Mouse (Mus musculus): ENCODE measurements around the gene Hist1h4k. TPM values are rescaled to one million over a fixed set of nuclear protein-coding genes. Genes with fewer than 3 reads are reported as not detected.
"Not testable (repeated sequence)": the region's sequence is repeated elsewhere in the genome, so short reads cannot be mapped to it uniquely, and the experiment has no call there.

Hist1h4k gene
- 100 to 1,000 TPM; 172 to 183 TPM for total RNA-seq (2021)
- long read RNA-seq, experiment 1: 0 reads
- long read RNA-seq, experiment 2, partial matches to known transcripts: 0 of 1 reads
- long read RNA-seq, experiment 2, other reads (novel, unspliced or antisense): 0 of 1 reads

DNA sequence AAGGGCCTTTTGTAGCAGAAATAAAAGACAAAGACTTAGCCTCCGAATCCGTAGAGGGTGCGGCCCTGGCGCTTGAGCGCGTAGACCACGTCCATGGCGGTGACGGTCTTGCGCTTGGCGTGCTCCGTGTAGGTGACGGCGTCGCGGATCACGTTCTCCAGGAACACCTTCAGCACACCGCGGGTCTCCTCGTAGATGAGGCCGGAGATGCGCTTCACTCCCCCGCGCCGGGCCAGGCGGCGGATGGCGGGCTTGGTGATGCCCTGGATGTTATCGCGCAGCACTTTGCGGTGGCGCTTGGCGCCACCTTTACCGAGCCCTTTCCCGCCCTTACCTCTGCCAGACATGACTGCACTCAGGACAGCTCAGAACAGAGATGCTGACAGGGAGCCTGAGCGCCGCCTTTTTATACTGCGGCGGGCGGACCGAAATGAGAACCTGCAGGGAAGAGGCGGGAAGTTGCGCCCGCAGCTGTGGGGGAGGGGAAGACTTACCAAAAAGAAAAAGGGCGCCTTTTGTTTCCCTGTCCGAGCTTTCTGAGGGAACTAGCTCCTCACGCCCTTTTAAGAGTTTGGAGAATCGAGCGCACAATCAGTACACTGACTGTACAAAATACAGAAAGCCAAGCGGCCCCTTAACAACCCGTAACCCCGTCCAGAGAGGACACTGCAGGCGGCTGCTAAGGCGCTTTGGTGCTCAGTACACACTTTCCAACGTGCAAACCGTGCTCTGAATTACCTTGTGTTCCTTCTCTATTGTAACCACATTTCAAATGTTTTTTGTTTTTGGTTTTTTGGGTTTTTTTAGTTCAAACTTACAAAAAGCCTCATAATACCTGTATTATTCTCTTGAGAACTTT is at the start of gene Hist1h4k:
Gene Hist1h4k (minus strand): TSS at position 347 of the 859 bp plus-strand sequence.
- peak; percentile 86 to 91 for DNase-seq

DNA sequence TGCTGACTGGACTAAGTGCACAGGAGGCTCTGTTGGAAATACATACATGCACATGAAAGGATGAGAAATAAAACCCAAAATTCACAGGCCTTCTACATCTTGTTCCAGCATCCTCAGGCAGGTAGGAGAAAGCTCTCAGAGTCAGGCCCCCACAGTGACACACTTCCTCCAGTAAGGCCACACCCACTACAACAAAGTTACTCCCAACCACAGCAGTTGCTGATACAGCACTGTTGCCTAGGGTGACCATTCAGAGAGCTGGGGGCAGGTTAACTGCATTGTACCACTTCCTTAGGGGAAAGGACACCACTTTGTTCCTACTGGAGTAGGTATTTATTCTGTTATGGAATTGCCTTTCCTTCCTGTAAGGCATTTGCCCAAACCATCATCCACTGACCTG is 46.9 kb upstream of the Hist1h4k start:
- DNase-seq: not testable (repeated sequence)

DNA sequence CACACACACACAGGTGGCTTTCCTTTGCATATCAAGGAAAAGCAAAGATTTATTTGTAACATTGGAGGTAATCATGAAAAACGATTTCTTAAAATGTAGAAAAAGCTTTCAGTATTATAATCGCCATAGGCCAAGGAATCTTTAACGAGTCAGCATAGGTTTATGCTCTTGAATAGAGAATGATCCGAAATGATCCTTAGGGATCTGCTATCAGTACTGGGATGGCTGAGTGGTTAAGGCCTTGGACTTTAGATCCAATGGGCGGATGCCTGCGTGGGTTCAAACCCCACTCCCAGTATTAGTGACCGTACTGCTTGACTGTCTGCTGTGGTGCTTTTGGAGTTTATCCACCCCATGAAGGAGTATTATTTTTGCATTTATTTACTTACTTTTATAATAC is 45.3 kb upstream of the Hist1h4k start:
- DNase-seq: no peak

DNA sequence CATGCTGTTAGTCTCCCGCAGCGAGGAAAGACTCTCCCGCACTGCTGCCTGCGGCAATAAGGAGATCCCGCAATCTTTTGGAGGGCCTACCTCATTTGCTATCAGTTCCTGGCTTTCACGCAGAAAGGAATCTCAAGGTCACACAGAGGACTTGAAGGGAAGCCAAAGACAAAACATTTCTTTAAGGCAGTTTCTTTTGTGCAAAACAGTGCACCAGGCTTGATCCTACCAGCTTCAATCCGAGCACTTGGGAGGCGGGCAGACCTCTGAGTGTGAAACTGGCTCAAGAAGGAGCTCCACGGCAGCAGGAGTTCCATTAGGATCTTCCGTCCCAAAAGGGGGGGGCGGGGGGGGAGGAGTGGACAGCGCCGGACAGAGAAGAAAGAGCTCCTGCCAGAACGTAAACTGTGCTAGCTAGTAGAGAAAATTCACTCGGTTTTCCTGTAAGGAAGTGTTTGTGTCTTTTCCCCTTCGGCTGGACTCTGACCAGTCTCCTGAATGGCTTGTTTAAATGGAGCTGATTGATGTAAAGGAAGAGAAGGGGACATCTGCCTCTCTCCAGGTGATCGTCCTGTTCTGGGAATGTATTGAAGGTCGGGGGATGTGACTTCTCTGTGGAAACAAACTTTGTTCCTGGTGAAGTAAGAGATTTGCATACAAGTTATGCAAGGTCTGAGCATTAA is 40.4 kb upstream of the Hist1h4k start:
- DNase-seq: peak in 1 of 2 experiments; percentile 12

DNA sequence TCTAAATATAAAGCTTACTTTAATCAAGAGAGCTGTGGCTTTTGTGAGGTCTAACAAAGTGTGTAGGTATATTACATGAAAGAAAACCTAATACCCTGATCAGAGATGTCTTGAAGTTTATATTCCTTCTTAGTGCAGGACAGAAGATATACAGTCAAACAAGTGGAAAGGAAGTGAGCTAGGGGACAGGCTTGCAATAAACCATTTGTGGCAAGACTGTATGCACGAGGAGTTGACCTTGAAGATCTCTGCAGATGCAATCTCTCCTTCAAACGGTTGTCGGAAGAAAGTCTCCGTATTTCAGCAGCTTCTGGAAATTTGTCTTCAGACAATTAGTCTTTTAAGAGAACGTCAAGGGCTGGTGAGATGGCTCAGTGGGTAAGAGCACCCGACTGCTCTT is 39.6 kb upstream of the Hist1h4k start:
- no peak for DNase-seq

DNA sequence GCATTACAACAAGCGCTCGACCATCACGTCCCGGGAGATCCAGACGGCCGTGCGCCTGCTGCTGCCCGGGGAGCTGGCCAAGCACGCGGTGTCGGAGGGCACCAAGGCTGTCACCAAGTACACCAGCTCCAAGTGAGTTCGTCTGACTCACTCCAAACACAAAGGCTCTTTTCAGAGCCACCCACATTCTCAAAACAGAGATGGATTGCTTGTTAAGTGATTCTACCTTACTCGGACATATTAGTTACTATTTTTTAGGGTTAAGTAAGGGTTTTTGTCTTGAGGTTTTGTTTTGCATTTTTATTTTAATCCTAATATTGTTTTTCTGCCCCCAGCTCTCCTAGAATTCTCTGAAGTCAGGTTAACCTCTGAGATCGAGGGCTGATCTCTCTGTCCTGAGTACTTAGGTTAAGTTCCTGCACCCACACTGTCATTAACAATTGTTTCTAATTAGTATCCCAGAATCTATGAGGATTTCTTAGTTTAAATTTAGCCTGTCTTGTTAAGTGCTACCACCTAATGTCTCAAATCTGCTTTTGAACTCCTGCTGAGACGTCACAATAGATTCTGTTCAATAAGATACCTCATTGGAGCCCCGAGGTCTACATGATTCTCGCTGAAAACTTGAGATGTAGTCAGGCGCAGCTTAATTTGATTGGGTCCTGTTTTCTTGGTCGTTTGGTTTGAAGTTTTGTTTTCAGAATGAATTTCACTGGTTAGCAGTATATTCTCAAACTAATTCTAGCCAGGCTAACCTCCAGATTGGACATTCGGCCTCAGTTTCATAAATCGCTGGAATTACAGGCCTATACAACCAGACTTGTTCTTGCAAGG is 37.7 kb upstream of the Hist1h4k start:
- DNase-seq: no peak

DNA sequence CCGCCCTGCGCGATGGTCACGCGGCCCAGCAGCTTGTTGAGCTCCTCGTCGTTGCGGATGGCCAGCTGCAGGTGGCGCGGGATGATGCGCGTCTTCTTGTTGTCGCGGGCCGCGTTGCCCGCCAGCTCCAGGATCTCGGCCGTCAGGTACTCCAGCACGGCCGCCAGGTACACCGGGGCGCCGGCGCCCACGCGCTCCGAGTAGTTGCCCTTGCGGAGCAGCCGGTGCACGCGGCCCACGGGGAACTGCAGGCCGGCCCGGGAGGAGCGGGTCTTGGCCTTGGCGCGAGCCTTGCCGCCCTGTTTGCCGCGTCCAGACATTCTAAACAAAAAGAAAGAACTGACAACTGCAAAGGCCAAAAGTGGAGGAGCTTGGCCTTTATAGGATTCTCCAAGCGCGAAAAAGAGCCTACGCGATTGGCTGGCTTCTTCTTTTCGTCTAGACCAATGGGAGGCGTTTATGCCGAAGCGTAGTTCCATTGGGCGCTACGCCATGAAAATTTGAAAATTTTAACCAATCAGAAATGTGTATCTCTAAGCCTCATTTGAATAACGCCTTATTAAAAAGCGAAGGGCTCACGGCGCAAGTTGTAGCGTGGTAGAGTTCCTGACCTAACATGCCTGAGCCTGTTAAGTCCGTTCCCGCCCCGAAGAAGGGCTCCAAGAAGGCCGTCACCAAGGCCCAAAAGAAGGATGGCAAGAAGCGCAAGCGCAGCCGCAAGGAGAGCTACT is 36.8 kb upstream of the Hist1h4k start, which contains the start of the genes Hist1h2an and Hist1h2bp:
Gene Hist1h2an (minus strand): TSS at position 320 of the 731 bp plus-strand sequence.
Gene Hist1h2bp (plus strand): TSS at position 563 of the 731 bp plus-strand sequence.
- peak; percentile 82 for DNase-seq

DNA sequence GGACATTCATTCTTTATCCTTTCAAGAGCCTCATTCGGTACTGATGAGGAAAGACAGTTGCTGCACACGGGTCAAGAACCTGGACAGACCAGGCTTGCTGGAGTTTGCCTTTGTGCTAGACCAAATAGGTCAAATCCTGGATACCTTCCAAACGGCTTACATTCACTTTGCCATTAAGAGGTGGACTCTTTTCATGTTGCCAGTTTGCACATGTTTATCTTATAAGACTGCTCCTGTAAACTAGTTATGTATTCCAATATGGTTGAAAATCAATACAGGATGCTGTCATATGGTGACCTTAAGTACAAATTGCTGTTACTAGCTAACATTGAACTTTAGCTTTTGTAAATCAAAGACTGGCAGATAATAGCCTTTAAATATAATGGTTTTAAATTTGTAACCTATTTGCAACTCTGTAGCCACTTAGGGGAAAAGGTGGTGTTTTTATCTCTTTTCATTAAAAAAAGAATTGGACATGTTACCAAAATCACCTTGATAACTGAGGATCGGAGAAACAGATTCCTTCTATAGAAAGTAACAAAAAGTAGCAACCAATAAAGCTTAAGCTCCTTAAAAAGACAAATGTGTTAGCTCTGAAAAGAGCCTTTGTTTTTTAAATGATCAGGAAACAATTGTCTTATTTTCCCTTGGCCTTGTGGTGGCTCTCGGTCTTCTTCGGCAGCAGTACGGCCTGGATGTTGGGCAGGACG is 36.0 kb upstream of the Hist1h4k start:
- DNase-seq: no peak

DNA sequence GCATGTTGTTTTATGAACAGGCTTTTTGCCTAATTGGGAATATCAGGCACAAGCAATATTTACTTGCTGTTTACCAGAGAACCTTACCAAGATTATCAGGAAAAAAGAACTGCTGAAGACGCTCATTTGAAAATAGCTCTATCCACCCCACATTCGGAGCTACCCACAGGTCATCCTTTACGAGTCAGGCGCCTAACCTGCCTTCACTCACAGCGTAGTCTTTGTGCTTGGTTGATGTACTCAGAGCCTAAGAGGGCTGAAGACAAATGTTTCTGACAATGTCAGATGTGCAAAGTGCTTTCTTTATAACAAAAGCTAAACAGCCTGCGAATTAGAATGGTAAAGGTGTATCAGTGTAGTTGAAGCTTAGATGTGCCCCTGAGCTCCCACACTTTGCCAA is 34.0 kb upstream of the Hist1h4k start:
- DNase-seq: no peak

DNA sequence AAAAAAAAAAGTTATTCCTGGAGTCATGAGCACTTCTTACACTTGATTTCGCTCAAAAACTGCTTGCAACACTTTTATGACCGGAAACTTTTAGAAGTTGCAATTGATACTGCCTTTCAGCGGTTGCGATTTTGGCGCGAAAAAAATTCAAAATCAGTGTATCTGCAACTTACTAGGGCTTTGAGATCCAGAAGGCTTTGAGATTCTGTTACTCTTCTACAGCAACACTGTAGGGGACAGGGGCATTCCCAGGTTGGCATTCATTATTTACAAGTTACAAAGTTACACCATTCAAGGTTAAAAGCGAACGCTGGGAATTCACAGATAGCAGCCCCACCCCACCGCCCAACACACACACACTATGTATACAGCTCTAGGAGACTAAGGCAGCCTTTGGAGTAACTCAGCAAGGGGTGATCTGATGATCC is 33.4 kb upstream of the Hist1h4k start:
- DNase-seq: peak in 1 of 2 experiments; percentile 30

DNA sequence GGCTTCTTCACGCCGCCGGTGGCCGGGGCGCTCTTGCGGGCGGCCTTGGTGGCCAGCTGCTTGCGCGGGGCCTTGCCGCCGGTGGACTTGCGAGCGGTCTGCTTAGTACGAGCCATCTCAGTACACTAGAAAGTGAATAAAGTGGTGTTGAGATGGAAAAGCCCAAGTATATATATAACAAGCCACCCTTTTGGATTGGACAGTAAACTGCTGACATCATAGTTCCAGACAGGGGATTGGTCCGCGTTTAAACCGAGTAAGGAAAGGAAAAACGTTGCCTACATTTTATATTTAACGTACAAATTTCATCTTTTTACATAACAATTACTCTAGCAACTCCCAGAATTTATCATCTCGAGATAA is 32.9 kb upstream of the Hist1h4k start, which contains the start of gene Hist1h3i:
Gene Hist1h3i (minus strand): TSS at position 116 of the 363 bp plus-strand sequence.
- DNase-seq: peak; percentile 42 to 58

DNA sequence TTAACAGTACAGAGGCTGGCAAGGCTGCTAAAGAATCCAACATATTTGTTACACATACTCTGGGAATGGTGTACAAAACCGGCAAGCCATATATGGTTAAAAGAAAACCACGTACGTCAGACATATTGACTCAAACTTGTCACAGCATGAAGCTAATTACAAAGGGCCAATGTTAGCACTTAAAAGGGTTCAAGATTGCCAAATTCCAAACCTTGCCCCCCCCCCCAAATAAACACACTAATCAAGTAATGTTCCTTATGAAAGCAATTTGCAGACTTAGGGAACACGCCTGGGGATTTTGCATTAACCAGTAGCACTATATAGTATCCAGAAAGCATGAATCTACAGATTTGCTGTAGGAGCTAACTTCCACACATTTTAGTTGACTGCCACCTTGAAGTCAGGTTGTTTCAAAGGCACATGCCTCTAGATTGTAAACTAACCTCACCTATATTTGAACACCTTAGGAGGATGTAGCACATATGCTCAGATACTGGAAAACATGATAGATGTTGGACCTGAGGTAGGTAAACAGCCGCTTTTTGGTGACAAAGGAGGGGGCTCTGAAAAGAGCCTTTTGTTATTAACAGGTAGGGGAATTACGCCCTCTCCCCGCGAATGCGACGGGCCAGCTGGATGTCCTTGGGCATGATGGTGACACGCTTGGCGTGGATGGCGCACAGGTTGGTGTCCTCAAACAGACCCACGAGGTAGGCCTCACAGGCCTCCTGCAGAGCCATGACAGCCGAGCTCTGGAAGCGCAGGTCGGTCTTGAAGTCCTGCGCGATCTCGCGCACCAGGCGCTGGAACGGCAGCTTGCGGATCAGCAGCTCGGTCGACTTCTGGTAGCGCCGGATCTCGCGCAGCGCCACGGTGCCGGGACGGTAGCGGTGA is 32.3 kb upstream of the Hist1h4k start:
- DNase-seq: not testable (repeated sequence)

DNA sequence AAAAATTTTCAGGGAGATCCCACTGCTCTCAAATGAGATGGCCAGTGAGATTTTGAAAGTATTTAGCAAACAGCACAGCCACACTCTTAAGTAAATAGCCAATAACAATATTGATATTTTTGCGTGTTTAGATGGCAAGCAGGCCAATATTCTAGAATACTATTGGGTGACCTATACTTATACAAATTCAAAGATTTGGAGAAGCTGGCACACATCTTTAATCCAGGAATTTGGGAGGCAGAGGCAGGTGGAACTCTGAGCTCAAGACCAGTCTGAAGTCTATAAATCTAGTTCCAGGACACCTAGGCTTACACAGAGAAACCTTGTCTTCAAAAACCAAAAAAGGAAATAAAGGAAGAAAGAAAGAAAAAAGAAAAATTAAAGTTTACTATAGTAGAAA is 31.3 kb upstream of the Hist1h4k start:
- no peak for DNase-seq

DNA sequence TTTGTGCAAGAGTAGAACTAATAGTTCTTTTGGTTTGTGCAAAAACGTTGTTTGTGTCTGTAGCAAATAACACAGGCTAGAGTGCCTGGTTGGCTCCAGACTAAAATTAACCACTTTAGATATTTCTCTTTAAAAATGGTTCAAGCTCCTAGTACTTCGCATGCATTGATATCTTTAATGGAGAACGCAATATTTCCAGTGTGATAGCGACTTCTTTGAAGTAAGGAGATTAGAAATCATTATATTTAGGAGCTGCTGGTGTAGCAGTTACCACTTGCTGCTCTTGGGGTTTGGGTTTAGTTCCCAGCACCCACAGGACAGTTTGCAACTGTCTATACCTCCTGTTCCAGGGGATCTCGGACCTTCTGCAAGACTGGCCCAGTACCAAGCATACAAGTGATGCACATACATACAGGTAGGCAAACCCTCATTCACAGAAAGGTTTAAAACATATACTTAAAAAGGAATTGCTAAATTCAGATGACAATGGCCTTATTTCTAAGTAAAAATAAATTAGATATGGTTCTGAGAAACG is 30.8 kb upstream of the Hist1h4k start:
- DNase-seq: no peak

DNA sequence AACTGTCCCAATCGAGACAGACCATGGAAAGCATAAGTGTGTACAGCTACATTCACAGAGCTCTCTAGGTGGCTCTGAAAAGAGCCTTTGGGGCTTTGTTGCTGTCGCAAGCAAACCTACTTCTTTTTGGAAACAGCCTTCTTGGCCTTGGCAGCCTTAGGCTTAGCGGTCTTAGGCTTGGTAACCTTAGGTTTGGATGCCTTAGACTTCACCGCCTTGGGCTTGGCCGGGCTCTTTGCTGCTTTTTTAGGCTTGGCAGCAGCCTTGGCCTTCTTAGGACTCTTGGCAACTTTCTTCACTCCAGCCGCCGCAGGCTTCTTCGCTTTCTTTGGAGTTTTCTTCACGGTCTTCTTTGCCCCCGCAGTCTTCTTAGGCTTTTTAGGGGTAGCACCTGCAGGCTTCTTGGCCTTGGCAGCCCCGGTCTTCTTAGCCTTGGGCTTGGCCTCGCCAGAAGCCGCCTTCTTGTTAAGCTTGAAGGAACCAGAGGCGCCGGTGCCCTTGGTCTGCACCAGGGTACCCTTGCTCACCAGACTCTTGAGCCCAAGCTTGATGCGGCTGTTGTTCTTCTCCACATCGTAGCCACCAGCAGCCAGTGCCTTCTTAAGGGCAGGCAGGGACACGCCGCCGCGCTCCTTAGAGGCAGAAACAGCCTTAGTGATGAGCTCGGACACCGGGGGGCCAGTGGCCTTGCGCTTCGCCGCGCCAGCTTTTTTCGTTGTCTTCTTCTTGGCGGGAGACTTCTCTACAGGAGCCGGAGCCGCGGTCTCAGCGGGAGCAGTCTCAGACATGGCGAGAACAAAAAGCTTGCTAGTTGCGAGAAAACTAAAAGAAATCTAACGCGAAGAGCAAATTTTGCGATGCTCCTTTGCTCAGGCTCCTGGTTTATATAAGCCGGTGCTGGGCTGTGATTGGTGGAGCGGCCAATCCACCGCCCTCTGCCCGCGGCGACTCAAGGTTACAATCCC is 29.7 kb upstream of the Hist1h4k start, which contains the start of gene Hist1h1b:
Gene Hist1h1b (minus strand): TSS at position 859 of the 965 bp plus-strand sequence.
- peak; percentile 78 to 83 for DNase-seq

DNA sequence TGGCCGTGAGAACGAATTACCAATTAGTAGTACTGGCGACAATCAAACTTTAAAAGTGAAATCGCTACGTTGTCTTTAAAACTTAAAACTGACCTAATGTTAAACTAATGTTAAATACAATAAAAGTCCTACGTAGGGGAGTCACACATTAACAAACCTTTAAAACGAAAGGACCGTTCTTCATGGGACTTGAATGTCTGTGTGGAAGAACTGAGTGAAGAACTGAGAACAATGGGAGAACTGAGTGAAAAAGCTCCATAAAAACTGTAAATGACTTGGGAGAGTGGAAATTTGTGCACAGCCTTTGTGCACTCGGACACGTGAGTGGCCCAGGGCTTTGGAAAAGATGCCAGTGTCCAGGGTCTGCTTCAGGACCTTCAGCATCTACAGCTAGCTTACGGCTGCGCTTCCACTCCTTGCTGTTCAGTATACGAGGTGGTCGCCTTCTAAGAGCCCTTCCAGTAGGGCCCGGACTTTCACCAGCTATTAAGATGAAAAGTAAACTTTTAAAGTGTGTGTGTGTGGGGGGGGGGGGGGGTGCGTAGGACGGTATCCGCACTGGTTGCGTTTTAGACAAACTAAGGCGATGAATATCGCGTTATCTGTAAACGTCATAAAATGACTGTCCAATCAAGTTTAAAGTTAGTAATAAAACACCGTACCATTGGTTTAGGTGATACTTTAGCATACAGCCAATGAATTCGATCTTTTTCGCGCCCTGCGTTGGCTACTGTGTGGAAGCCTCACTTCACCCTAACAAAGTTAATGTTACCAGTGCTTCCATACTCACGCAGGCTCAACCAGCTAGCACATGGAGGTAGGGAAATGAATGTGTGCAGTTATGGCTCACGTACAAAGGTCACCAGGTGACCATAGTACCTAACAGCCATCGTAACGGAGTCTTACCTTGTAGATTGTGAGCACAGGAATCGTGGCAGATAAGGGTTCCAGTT is 28.8 kb upstream of the Hist1h4k start:
- peak; percentile 68 to 76 for DNase-seq

DNA sequence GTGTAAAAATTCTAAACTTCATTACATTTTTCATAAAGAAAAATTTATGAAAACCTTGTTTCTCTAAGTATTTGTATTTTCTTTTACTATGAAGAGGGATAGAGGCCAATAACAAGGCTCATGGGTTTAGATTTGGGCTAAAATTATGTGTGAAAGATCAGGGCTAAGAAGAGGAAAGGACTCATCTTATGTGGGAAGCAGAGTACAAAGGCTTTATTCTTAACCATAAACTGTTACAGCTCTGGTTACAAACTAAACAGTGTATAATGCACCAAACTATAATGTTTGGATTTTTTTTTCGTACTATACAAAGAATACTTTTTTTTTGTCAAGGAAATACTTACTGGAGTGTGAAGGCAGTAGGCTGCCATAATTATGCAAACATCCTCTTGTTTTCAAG is 5.4 kb upstream of the Hist1h4k start:
- DNase-seq: no peak

Data from adrenal gland, postnatal 36 days (tissue).